Mouse (Mus musculus) spleen, postnatal 0 days (tissue): Measurements from ENCODE around the gene Ttll9. TPM values are rescaled to one million over a fixed set of nuclear protein-coding genes. Genes with fewer than 3 reads are reported as not detected.

Experiments
- polyA plus RNA-seq: library from polyadenylated mRNA; unstranded; fragments of >200 nt; fragmentation: Nextera tagmentation; extraction: Ambion mirVana; gene quantifications from 2 replicates; pipeline ENCODE4 v1.2.1, GENCODE M21; 2015

Gene Ttll9
- 0.17 and 0.32 TPM in 2 replicates for polyA plus RNA-seq

GRCm38 (mm10) chr2:152962091-152962793 lies at the start of gene Ttll9:
Gene Ttll9, plus strand, starts transcription at chr2:152962485.

GRCm38 (mm10) chr2:152933048-152933447 lies 29.2 kb upstream of the Ttll9 start, which contains the start of gene Foxs1:
Gene Foxs1, minus strand, starts transcription at chr2:152933208.

GRCm38 (mm10) chr2:152951065-152951849 lies 11.0 kb upstream of the Ttll9 start, which contains the start of gene Dusp15:
Gene Dusp15, minus strand, starts transcription at chr2:152951698.

GRCm38 (mm10) chr2:153014758-153015593 lies 52.7 kb downstream of the Ttll9 start, which contains the start of gene Pdrg1:
Gene Pdrg1, minus strand, starts transcription at chr2:153015427.

GRCm38 (mm10) chr2:153031126-153032082 lies 69.1 kb downstream of the Ttll9 start, which contains the start of gene Xkr7:
Gene Xkr7, plus strand, starts transcription at chr2:153031852.

Other genes starting within 250 kb of the Ttll9 start
- 57.6 and 63.5 TPM in 2 replicates for gene Id1, start 226.2 kb upstream of the Ttll9 start, polyA plus RNA-seq
- 3.0 and 3.1 TPM in 2 replicates for gene Cox4i2, start 208.3 kb upstream of the Ttll9 start, polyA plus RNA-seq
- gene Bcl2l1, start 130.8 kb upstream of the Ttll9 start, polyA plus RNA-seq: 112 and 123 TPM in 2 replicates
- gene Tpx2, start 114.5 kb upstream of the Ttll9 start, polyA plus RNA-seq: 56.9 and 59.5 TPM in 2 replicates
- gene Mylk2, start 51.1 kb upstream of the Ttll9 start, polyA plus RNA-seq: 0.04 and 0.12 TPM in 2 replicates
- 8.4 and 8.9 TPM in 2 replicates for gene Foxs1, start 29.3 kb upstream of the Ttll9 start, polyA plus RNA-seq
- 0.06 and 0.13 TPM in 2 replicates for gene Dusp15, start 10.8 kb upstream of the Ttll9 start, polyA plus RNA-seq
- gene Pdrg1, start 52.9 kb downstream of the Ttll9 start, polyA plus RNA-seq: 58.0 and 68.5 TPM in 2 replicates
- gene Xkr7, start 69.4 kb downstream of the Ttll9 start, polyA plus RNA-seq: 0.05 TPM in 1 of 2 replicates, not detected in the other
- 2.3 and 3.1 TPM in 2 replicates for gene Ccm2l, start 103.5 kb downstream of the Ttll9 start, polyA plus RNA-seq
- 21.3 and 29.9 TPM in 2 replicates for gene Hck, start 146.0 kb downstream of the Ttll9 start, polyA plus RNA-seq
- gene Tm9sf4, start 198.8 kb downstream of the Ttll9 start, polyA plus RNA-seq: 21.3 and 28.7 TPM in 2 replicates